Mouse (Mus musculus) stomach, embryonic 16.5 days (tissue): ENCODE data around the gene Slc36a1. TPM values are rescaled to one million over a fixed set of nuclear protein-coding genes. Genes with fewer than 3 reads are reported as not detected.

Experiments
- ATAC-seq: fragments of 200-750 bp; cut with Nextera tagmentation; 2 replicates; pipeline ENCODE4 v1.8.0; 2017; ENCODE audit warnings: moderate number of reproducible peaks, moderate TSS enrichment; ENCODE audit not compliant: insufficient read depth, low FRiP score
- H3K27ac ChIP-seq: fragments of 300-500 bp; sonication (generic); 2 replicates; pipeline ENCODE4 v1.5.1; 2014; ENCODE audit warnings: low read length
- H3K27me3 ChIP-seq: fragments of 300-500 bp; sonication (generic); 2 replicates; pipeline ENCODE4 v1.6.1; 2014; ENCODE audit warnings: low read length, control low read depth, mixed read lengths; ENCODE audit not compliant: control insufficient read depth, insufficient read depth
- H3K36me3 ChIP-seq: fragments of 300-500 bp; sonication (generic); 2 replicates; pipeline ENCODE4 v1.6.1; 2014; ENCODE audit warnings: low read length; ENCODE audit not compliant: control insufficient read depth, insufficient read depth
- H3K4me1 ChIP-seq: fragments of 300-500 bp; sonication (generic); 2 replicates; pipeline ENCODE4 v1.6.1; 2014; ENCODE audit warnings: low read length, control low read depth, mixed read lengths; ENCODE audit not compliant: control insufficient read depth, insufficient read depth
- H3K4me2 ChIP-seq: fragments of 300-500 bp; sonication (generic); 2 replicates; pipeline ENCODE4 v1.6.1; 2014; ENCODE audit warnings: low read depth, low read length, mixed read lengths
- H3K4me3 ChIP-seq: fragments of 300-500 bp; sonication (generic); replicated peaks from 2 replicates; pipeline ENCODE4 v1.5.1; 2014; ENCODE audit warnings: mild to moderate bottlenecking, low read length
- H3K9ac ChIP-seq: fragments of 300-500 bp; sonication (generic); 2 replicates; pipeline ENCODE4 v1.6.1; 2014; ENCODE audit warnings: low read length
- H3K9me3 ChIP-seq: fragments of 300-500 bp; sonication (generic); replicated peaks from 2 replicates; pipeline ENCODE4 v1.6.1; 2016; ENCODE audit warnings: low read length, control low read depth; ENCODE audit not compliant: control insufficient read depth
- WGBS: fragments of 180-500 bp; shearing (Covaris S2); extraction: QIAGEN DNeasy Blood & Tissue Kit; methylation state at CpG from one replicate; pipeline ENCODE4 v1.1.7; 2014; 5-methylcytosine and 5-hydroxymethylcytosine counted together
- polyA plus RNA-seq: library from polyadenylated mRNA; unstranded; fragments of >200 nt; fragmentation: Nextera tagmentation; extraction: Ambion mirVana; gene quantifications from 2 replicates; pipeline ENCODE4 v1.2.1, GENCODE M21; 2015

Slc36a1 gene
- polyA plus RNA-seq, 1 experiment from 2014 or later: 2.3 TPM

DNA sequence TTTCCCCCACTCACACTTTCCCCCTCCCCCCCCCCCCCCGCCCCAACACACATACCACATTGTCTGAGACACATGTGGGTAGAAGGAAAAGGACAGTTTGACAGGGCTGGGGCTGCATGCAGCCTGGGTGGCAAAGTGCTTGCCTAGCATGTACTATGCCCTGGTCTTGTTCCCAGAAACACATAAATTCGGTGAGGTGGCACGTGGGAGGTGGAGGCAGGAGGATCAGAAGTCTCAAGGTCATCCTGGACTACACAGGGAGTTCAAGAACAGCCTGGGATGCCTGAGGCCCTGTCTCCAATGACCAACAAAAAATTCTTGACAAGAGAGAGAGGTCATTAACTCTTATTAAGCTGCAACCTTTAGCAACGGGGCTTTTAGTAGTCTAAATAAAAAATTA, 11.9 kb downstream of the Slc36a1 start:
- 62% methylated on average over 3 of the region's 4 CpGs for WGBS
- H3K36me3 ChIP-seq: no peaks in the 10 kb centered on the region
- no peak overlapping the region for H3K4me2 ChIP-seq
- no peaks in the 10 kb centered on the region for H3K9me3 ChIP-seq
- no peak overlapping the region for H3K27ac ChIP-seq
- H3K27me3 ChIP-seq: no peaks in the 10 kb centered on the region
- no peak overlapping the region for H3K4me3 ChIP-seq
- no peak for ATAC-seq
- peaks cover 1% of the 10 kb centered on the region; the same call in 1 of the 2 replicates for H3K4me1 ChIP-seq
- H3K9ac ChIP-seq: no peak overlapping the region

DNA sequence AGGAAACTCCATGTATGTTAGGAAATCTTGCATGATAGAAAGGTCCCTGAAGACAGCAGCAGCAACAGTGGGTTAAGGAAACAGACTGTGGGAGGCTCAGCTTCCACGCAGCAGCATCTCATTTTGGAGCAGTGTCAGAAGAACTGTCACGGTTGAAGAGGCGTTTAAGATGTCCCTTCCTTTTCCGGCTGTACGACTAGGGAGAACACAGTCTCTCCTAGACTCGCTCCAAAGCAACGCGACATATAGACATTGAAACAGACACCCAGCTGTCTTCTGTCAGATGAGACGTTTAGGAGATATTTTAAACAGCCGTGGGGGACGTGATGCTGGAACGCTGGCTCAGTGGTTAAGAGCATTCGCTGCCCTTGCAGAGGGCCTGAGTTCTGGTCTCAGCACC, 12.7 kb downstream of the Slc36a1 start:
- Histone ChIP-seq H3K36me3 (no peaks in the 10 kb centered on the region), H3K27ac (no peak overlapping the region), H3K9ac (no peak overlapping the region), H3K4me2 (no peak overlapping the region), H3K4me1 (no peaks in the 10 kb centered on the region; the same call in 1 of the 2 replicates), H3K27me3 (no peaks in the 10 kb centered on the region), H3K4me3 (no peak overlapping the region), H3K9me3 (no peaks in the 10 kb centered on the region)
- 59% methylated on average over 13 of the region's 13 CpGs for WGBS
- no peak for ATAC-seq

GRCm38 (mm10) chr11:55217418-55217817, 13.3 kb downstream of the Slc36a1 start:
- no peak for ATAC-seq
- Histone ChIP-seq H3K27ac (no peak overlapping the region), H3K27me3 (no peaks in the 10 kb centered on the region), H3K4me3 (no peak overlapping the region), H3K9me3 (no peaks in the 10 kb centered on the region), H3K4me2 (no peak overlapping the region), H3K9ac (no peak overlapping the region), H3K4me1 (no peaks in the 10 kb centered on the region), H3K36me3 (no peaks in the 10 kb centered on the region)
- 62% methylated on average over 4 of the region's 4 CpGs for WGBS

DNA sequence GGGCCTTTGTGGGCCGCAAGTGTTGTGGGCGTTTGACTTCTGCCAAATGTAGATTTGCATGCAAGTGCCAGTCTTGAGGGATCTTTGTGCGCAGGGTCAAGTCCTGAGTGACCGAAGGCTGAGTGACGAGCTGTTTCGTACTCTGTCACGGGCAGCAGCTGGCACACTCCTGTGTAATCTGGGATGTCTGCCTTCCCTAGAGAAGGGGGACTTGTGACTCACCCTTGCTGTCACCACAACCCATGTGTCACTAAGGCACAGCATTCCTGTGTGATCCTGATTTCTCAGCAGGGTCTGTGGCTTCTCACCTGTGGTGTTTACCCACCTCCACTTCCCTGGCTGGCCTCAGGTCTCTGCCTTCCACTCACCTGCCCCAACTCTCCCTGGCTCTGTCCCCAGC, 13.7 kb downstream of the Slc36a1 start:
- no peak for ATAC-seq
- no peak overlapping the region for H3K4me2 ChIP-seq

DNA sequence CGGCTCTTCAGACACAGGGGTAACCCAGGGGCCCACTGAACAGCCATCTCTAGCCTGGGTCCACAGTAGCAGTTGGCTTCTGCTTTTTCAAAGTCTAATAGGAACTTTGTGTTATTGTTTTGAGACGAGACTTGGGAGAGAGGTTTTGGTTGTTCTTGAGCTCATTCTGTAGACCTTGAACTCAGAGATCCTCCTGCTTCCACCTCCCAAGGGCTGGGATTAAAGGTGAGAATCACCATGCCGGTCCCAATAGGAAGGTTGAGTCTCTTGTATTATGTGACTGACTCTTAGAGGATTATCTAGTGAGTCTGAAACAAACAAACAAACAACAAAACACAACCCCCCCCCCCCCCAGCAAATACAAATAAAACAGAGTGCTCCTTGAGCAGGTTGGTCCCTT, 14.3 kb downstream of the Slc36a1 start:
- WGBS: 71% methylated on average over 3 of the region's 3 CpGs

More for the DNA sequence above, 13.7 kb downstream of the Slc36a1 start:
- no peak overlapping the region for H3K9ac ChIP-seq
- no peak overlapping the region for H3K4me3 ChIP-seq
- H3K9me3 ChIP-seq: no peaks in the 10 kb centered on the region
- no peaks in the 10 kb centered on the region for H3K36me3 ChIP-seq
- no peaks in the 10 kb centered on the region for H3K4me1 ChIP-seq
- WGBS: 91% methylated on average over 7 of the region's 7 CpGs
- H3K27me3 ChIP-seq: no peaks in the 10 kb centered on the region
- H3K27ac ChIP-seq: no peak overlapping the region

GRCm38 (mm10) chr11:55221306-55221705, 17.2 kb downstream of the Slc36a1 start:
- H3K27ac ChIP-seq: no peak overlapping the region
- no peak overlapping the region for H3K4me3 ChIP-seq
- no peaks in the 10 kb centered on the region for H3K4me1 ChIP-seq
- H3K9ac ChIP-seq: no peak overlapping the region
- H3K36me3 ChIP-seq: no peaks in the 10 kb centered on the region
- no peak for ATAC-seq
- H3K27me3 ChIP-seq: no peaks in the 10 kb centered on the region
- H3K4me2 ChIP-seq: no peak overlapping the region
- no peaks in the 10 kb centered on the region for H3K9me3 ChIP-seq
- 93% methylated on average over 7 of the region's 7 CpGs for WGBS

More for the DNA sequence above, 14.3 kb downstream of the Slc36a1 start:
- no peaks in the 10 kb centered on the region for H3K36me3 ChIP-seq
- H3K4me3 ChIP-seq: no peak overlapping the region
- no peak overlapping the region for H3K4me2 ChIP-seq
- H3K27me3 ChIP-seq: no peaks in the 10 kb centered on the region
- ATAC-seq: no peak
- no peaks in the 10 kb centered on the region for H3K4me1 ChIP-seq
- no peak overlapping the region for H3K27ac ChIP-seq
- H3K9ac ChIP-seq: no peak overlapping the region
- H3K9me3 ChIP-seq: no peaks in the 10 kb centered on the region

DNA sequence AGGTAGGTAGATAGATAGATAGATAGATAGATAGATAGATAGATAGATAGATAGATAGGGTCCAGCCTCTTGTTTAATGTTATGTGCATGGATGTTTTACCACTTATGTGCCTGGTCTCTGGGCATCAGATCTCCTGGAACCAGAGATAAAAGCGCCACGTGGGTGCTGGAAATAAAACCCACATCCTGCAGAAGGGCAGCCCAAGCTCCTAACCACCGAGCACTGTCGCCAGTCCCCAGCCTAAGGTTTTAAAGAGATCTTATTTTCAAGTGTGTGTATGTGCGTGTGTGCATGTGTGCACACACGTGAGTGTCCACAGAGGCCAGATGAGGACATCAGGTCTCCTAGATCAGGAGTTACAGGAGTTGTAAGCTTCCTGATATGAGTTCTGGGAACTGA, 26.9 kb downstream of the Slc36a1 start:
- Histone ChIP-seq H3K4me3 (no peak overlapping the region), H3K9ac (no peak overlapping the region), H3K4me2 (no peak overlapping the region), H3K27me3 (no peaks in the 10 kb centered on the region), H3K4me1 (no peaks in the 10 kb centered on the region), H3K36me3 (0 out of 2 replicates have a peak, but pooled peaks cover 5% of the 10 kb centered on the region), H3K9me3 (no peaks in the 10 kb centered on the region), H3K27ac (no peak overlapping the region)
- ATAC-seq: no peak
- WGBS: 83% methylated on average over 6 of the region's 6 CpGs

GRCm38 (mm10) chr11:55234288-55234687, 30.1 kb downstream of the Slc36a1 start:
- H3K4me1 ChIP-seq: no peaks in the 10 kb centered on the region
- H3K36me3 ChIP-seq: 0 out of 2 replicates have a peak, but pooled peaks cover 3% of the 10 kb centered on the region
- no peak overlapping the region for H3K4me2 ChIP-seq
- ATAC-seq: no peak
- H3K4me3 ChIP-seq: no peak overlapping the region
- WGBS: 77% methylated on average over 7 of the region's 7 CpGs
- no peak overlapping the region for H3K27ac ChIP-seq
- H3K27me3 ChIP-seq: no peaks in the 10 kb centered on the region
- H3K9ac ChIP-seq: no peak overlapping the region
- no peaks in the 10 kb centered on the region for H3K9me3 ChIP-seq

GRCm38 (mm10) chr11:55234791-55235190, 30.6 kb downstream of the Slc36a1 start:
- no peak overlapping the region for H3K9ac ChIP-seq
- H3K4me3 ChIP-seq: no peak overlapping the region
- H3K4me1 ChIP-seq: no peaks in the 10 kb centered on the region
- H3K36me3 ChIP-seq: 0 out of 2 replicates have a peak, but pooled peaks cover 3% of the 10 kb centered on the region
- no peaks in the 10 kb centered on the region for H3K9me3 ChIP-seq
- 76% methylated on average over 4 of the region's 4 CpGs for WGBS
- H3K27ac ChIP-seq: no peak overlapping the region
- no peaks in the 10 kb centered on the region for H3K27me3 ChIP-seq
- no peak overlapping the region for H3K4me2 ChIP-seq
- ATAC-seq: no peak

GRCm38 (mm10) chr11:55236815-55237214, 32.7 kb downstream of the Slc36a1 start:
- 0 out of 2 replicates have a peak, but pooled peaks cover 3% of the 10 kb centered on the region for H3K36me3 ChIP-seq
- no peak overlapping the region for H3K9ac ChIP-seq
- 70% methylated on average over 1 of the region's 1 CpGs for WGBS
- H3K4me1 ChIP-seq: no peaks in the 10 kb centered on the region
- no peak overlapping the region for H3K4me3 ChIP-seq
- H3K27me3 ChIP-seq: no peaks in the 10 kb centered on the region
- no peaks in the 10 kb centered on the region for H3K9me3 ChIP-seq
- no peak for ATAC-seq
- H3K4me2 ChIP-seq: no peak overlapping the region
- H3K27ac ChIP-seq: no peak overlapping the region
